In the genomic region with DNA sequence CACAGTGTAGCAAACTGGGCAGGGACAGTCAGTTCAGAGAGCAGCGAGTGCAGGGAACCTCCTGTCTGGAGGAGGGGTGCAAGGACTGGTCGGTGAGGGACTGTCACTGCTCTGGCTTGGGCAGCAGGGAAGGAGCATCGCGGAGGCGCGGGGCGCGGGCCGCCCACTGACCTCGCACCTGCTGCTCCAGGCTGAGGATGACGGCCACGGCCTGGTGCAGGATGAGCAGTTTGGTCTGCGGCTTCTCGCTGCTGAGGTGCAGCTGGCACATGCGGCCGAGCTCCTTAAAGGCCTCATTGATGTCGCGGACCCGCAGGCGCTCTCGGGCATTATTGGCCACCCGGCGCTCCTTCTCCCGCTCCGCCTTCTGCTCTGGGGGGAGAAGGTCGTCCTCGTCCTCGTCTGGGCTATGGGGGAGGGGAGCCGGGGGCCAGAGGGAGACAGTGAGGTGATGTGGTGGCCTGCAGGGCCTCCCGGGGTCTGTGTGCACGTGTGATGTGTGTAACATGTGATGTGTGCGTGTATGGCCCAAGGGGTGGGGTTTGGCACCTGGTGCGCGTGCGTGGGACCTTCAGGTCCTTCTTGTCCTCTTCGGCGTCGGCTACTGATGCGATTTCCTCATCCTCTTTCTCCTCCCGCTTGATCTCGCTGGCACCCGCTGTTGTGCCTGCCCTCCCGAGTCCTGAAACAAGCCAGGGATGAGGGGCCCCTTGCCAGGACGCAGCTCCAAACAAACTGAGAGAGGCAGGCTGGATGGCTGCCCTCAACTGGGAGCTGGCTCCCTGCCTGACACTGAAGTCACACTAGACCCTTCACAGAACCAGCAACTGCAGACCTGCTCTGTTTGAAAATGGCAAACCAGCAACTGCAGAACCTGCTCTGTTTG, we compare ENCODE assay signal across 8 mouse cellular contexts. TPM values are rescaled to one million over a fixed set of nuclear protein-coding genes. Genes with fewer than 3 reads are reported as not detected.
A peak's percentile ranks its signal among the peaks of the same experiment; 100 is the strongest.
DNase-seq lines count a peak whose midpoint lies in the region.

No protein-coding gene starts in this region.

- peak; percentile 84 for DNase-seq in layer of hippocampus, adult 11-12 months (ENCODE audit: low spot score)
- DNase-seq in layer of hippocampus, adult 9-10 months (ENCODE audit: low spot score) = no peak
- peak; percentile 89 for DNase-seq in cerebellum, adult 11-12 months
- DNase-seq in gastrocnemius, postnatal 25 days = peak; percentile 50
- peak; percentile 85 to 92 for DNase-seq in layer of hippocampus, postnatal 14 days (ENCODE audit: low spot score in 2 of 2)
- peak; percentile 92 for DNase-seq in right cerebral cortex, postnatal 10 days (ENCODE audit: low spot score in 2 of 2)
- no peak for DNase-seq in embryo, embryonic 10 days (ENCODE audit: low spot score)
- no peak for DNase-seq in retina, embryonic 14.5 days (ENCODE audit: low spot score)

RNA-seq across cellular contexts. Expression of a gene that starts 6.3 kb away (rescaled TPM):
- 100 to 1,000 TPM; 913 to 952 TPM for total RNA-seq in gastrocnemius, postnatal 25 days (2021)
- 100 to 1,000 TPM; 620 to 655 TPM for total RNA-seq in layer of hippocampus, postnatal 14 days (2021)

RNA-seq across cellular contexts. Expression of a gene that starts 13.5 kb away (rescaled TPM):
- 10 to 100 TPM; 78.7 to 93.6 TPM for total RNA-seq in gastrocnemius, postnatal 25 days (2021)
- total RNA-seq in layer of hippocampus, postnatal 14 days (2021) = 100 to 1,000 TPM; 121 to 131 TPM

RNA-seq across cellular contexts. Expression of a gene that starts 20.5 kb away (rescaled TPM):
- 10 to 100 TPM; 11.1 to 13.8 TPM for total RNA-seq in gastrocnemius, postnatal 25 days (2021)
- 10 to 100 TPM; 33.3 to 35.0 TPM for total RNA-seq in layer of hippocampus, postnatal 14 days (2021)

RNA-seq across cellular contexts. Expression of a gene that starts 25.4 kb away (rescaled TPM):
- 1 to 10 TPM; 3.9 to 4.3 TPM for total RNA-seq in gastrocnemius, postnatal 25 days (2021)
- total RNA-seq in layer of hippocampus, postnatal 14 days (2021) = 10 to 100 TPM; 20.3 to 24.2 TPM

RNA-seq across cellular contexts. Expression of a gene that starts 56.6 kb away (rescaled TPM):
- under 1 TPM; 0.13 TPM for total RNA-seq in gastrocnemius, postnatal 25 days (2021)
- total RNA-seq in layer of hippocampus, postnatal 14 days (2021) = 1 to 10 TPM; 3.2 to 3.4 TPM

Comparison
In these comparisons a context has a peak if more than half of its experiments do, and no peak if none do; other contexts are left out.
1. DNase-seq: peak in layer of hippocampus, adult 11-12 months (single experiment), cerebellum, adult 11-12 months (single experiment), gastrocnemius, postnatal 25 days (single experiment), layer of hippocampus, postnatal 14 days (2 of 2) and right cerebral cortex, postnatal 10 days (2 of 2); none in layer of hippocampus, adult 9-10 months (single experiment), embryo, embryonic 10 days (single experiment) and retina, embryonic 14.5 days (single experiment).